Mouse (Mus musculus): ENCODE data around the gene Rrnad1. TPM values are rescaled to one million over a fixed set of nuclear protein-coding genes. Genes with fewer than 3 reads are reported as not detected.
"Not testable (repeated sequence)": the region's sequence is repeated elsewhere in the genome, so short reads cannot be mapped to it uniquely, and the experiment has no call there.

Gene Rrnad1
- total RNA-seq, 2 experiments from 2014 or later = 3.0 to 4.1 TPM

DNA sequence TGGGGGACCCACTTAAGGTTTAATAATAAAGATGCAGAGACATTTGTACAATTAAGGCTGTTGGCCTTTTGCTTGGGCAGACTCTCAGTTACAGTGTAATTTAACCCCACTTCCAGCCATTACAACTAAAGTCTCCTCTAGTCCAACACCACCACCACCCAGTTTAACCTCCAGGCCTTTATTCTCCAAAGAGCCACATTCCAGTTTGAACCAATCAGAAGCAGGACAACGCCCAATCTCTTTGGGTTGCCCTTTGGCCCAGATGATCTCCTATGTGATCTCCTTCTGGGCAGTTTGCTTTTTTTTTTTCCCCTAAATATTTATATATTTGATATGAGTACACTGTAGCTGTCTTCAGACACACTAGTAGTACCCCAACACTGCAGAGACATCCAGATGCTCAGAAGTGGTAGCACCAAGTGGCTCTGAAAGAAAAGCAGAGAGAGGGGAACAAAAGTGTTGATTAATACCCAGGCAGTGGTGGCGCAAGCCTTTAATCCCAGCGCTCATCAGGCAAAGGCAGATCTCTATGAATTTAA lies 37.1 kb downstream of the Rrnad1 start:
- intact Hi-C loops (cut with DNase I) = no loop called here

DNA sequence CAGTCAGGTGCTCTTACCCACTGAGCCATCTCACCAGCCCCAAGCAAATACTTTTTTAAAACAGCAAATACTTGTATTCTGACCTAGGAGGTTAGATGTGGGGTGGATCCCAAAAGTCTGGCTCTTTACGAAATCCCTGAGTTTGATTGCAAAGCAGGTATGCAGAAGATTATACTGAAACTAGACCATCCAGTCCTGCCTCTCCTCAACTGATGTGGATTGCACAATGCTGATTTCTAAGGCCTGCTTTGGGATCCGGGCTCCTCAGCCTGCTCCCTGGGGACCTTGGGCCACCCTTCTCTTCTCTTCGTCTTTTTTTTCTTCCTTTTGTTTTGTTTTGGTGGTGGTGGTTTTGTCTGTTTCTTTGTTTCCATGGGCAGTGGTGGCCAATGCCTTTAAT lies 39.0 kb downstream of the Rrnad1 start:
- no peak for DNase-seq
- intact Hi-C loops (cut with DNase I) = no loop called here

More for the DNA sequence above, 37.1 kb downstream of the Rrnad1 start:
- DNase-seq = no peak

DNA sequence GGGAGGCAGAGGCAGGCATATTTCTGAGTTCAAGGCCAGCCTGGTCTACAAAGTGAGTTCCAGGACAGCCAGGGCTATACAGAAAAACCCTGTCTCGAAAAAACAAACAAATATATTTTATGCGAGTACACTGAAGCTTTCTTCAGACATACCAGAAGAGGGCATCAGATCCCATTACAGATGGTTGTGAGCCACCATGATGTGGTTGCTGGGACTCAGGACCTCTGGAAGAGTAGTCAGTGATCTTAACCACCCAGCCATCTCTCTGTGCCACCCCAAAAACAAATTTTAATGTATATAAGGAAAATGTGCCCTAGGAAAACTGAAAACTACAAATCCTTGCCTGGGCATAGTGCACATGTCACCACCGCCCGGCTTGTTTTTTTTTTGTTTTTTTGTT lies 43.1 kb downstream of the Rrnad1 start:
- intact Hi-C loops (cut with DNase I); DNase-seq: not testable (repeated sequence)

DNA sequence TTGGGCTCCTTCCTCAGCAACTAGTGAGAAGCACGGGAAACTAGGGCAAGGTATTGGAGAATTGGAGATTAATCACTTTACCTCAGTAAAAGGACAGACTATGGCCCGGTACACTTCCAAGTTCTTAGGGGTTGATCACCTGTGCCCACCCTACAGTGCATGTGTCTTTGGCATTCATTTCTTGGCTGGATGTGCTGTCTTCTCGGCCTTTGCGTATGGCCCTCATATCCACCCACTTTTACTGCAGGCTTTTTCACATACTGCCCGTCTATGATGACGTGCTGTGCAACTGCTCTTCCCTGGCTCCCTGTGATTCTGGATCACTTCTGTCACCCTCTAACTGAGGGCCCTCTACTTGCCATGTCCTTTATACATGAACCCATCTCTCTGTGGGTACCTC lies 44.1 kb downstream of the Rrnad1 start:
- DNase-seq = no peak
- intact Hi-C loops (cut with DNase I) = no loop called here

DNA sequence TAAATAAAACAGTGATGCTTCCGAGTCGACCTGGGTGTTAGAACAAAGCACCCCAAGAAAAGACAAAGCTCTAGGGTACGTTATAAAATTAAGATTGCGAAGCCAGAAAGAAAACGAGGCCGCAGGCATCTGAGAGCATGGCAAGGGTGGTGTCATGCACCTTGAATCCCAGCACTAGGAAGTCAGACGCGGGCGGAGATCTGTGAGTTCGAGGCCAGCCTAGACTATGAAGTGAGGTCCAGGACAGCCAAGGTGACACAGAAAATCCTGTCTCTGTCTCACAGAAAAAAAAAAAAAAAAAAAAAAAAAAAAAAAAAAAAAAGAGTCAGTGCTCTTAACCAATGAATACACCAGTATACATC lies 44.5 kb downstream of the Rrnad1 start:
- peak in 1 of 2 experiments; percentile 36 for DNase-seq
- intact Hi-C loops (cut with DNase I) = no loop called here

DNA sequence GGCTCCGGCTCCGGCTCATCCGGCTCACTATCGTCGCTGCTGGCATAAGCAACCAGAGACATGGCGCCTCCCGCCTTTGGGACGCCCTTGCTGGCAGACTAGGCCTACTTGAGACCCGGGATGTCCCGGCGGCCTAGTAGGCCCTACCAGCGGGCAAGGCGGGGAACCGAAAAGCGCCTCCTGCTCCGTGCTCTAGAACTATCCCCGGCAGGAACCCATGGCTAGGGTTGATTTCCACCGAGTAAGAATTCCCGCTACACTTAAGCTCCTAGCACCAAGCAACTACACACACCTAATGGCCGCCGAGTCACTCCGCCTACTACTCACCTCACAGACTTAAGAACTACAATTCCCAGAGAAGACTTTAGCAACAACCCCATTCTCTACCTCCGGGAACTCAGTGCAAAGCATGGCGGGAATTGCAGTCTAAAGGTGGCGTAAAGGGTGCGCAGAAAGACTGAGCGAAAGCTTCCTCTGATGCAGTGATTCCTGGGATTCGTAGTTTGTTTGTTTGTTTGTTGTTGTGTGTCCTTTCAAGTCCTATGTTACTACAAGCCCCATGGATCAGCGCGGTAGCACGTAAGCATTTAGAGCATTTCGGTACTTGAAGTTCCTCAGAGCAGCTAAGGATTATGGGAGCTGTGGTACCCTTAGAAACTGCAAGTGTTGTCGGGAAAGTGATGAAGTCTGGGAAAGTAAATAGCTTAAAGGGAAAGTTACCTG lies 45.1 kb downstream of the Rrnad1 start, which contains the start of gene Prcc:
Prcc (minus strand) TSS at position 328 of the 723 bp plus-strand sequence.
- intact Hi-C loops (cut with DNase I) = no loop called here
- peak; percentile 77 to 81 for DNase-seq

DNA sequence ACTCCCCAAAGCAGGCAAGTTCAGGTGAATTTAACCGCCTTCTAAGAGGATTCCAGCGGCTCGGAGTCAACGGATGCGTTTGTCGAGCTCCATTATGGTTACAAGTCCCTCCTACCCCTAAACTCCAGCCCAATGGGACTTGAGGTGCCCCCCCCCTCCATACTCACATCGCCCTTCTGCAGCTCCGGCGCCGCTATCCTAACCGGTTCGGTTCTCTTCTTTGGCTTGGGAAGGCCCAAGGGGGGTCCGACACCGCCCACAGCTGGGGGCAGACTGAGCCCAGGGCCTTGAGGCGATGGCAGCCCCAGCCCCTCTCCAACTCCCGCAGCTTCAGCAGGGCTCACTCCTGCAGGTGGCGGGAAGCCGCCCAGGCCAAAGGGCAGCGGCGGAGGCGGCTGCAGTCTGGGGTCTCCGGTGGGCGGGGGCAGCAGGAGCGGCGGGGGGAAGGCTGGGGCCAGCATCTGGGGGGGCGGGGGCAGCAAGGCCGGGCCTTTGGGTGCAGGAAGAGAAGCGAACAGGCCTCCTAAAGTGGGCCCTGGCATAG lies 45.7 kb downstream of the Rrnad1 start:
- intact Hi-C loops (cut with DNase I) = no loop called here
- DNase-seq = peak; percentile 12 to 28

DNA sequence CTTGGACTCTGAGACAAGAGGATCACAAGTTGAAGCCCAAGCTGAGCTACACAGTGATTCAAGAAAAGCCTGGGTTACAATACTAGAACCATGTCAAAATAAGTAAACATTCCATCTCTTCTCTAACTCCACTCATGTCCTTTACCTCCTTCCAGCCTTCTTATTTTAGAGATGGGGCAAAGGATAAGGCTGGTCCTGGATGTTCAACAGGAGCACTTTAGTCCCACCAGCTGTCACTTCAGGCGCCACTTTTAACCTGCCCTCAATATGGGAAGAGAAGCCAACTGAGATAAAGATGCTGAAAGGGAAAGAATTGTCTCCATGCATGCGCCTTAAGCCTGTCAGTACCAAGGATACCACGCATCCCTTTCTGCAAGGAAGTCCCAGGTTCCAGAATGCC lies 46.2 kb downstream of the Rrnad1 start:
- intact Hi-C loops (cut with DNase I) = no loop called here
- DNase-seq = no peak

DNA sequence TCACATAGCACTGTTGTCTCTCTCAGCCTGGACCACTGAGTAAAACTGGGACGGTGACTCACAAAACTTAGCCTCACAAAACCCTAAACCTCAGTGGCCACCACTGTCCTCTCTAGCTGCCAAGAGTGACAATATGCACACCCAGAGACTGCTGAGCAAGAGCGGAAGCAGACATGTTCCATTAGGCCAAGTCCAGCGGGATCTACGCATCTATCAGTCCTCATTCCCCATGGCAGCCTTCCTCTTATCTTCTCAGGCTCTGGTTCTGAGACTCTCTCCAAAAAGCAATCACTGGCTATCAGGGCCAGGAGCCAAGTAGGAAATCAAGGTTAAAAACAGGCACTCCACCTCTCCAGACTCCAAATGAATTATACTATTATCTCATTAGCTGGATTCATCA lies 52.8 kb downstream of the Rrnad1 start:
- no peak for DNase-seq
- intact Hi-C loops (cut with DNase I) = no loop called here

Other genes with a start within 250 kb of the Rrnad1 start
- under 1 TPM; 0.20 to 0.49 TPM for gene Lrrc71, start 182.1 kb downstream of the Rrnad1 start, total RNA-seq (2021)
- not detected for gene Ntrk1, start 135.6 kb downstream of the Rrnad1 start, total RNA-seq (2021)
- not detected for gene Insrr, start 133.8 kb downstream of the Rrnad1 start, total RNA-seq (2021)
- 1 to 10 TPM; 4.8 to 8.3 TPM for gene Pear1, start 106.4 kb downstream of the Rrnad1 start, total RNA-seq (2021)
- under 1 TPM in 1 of 2 experiments, not detected in 1; 0.13 TPM for gene Sh2d2a, start 84.0 kb downstream of the Rrnad1 start, total RNA-seq (2021)
- 10 to 100 TPM; 43.8 to 45.5 TPM for gene Prcc, start 45.1 kb downstream of the Rrnad1 start, total RNA-seq (2021)
- 100 to 1,000 TPM; 183 to 199 TPM for gene Hdgf, start 24.4 kb downstream of the Rrnad1 start, total RNA-seq (2021)
- gene Mrpl24, start 11.2 kb downstream of the Rrnad1 start, total RNA-seq (2021) = 10 to 100 TPM; 36.7 to 42.3 TPM
- 1 to 10 TPM; 6.2 to 8.0 TPM for gene Isg20l2, start 403 bp downstream of the Rrnad1 start, total RNA-seq (2021)
- under 1 TPM; 0.37 to 0.48 TPM for gene Crabp2, start 17.9 kb upstream of the Rrnad1 start, total RNA-seq (2021)
- gene Nes, start 40.4 kb upstream of the Rrnad1 start, total RNA-seq (2021) = 10 to 100 TPM; 15.4 to 20.5 TPM
- gene Bcan, start 69.5 kb upstream of the Rrnad1 start, total RNA-seq (2021) = under 1 TPM; 0.08 to 0.17 TPM
- gene Hapln2, start 96.9 kb upstream of the Rrnad1 start, total RNA-seq (2021) = under 1 TPM in 1 of 2 experiments, not detected in 1; 0.42 TPM
- 10 to 100 TPM; 16.0 to 17.1 TPM for gene Gpatch4, start 112.4 kb upstream of the Rrnad1 start, total RNA-seq (2021)
- 10 to 100 TPM; 36.3 to 37.9 TPM for gene Naxe, start 127.8 kb upstream of the Rrnad1 start, total RNA-seq (2021)
- gene Ttc24, start 147.6 kb upstream of the Rrnad1 start, total RNA-seq (2021) = not detected
- under 1 TPM; 0.64 TPM for gene Iqgap3, start 151.3 kb upstream of the Rrnad1 start, total RNA-seq (2021)
- 100 to 1,000 TPM; 156 to 174 TPM for gene Mef2d, start 211.7 kb upstream of the Rrnad1 start, total RNA-seq (2021)

Measured in gastrocnemius, postnatal 36 days (tissue).